ENCODE assay signal across 12 mouse cellular contexts in genomic region chr14:11865872-11866271, GRCm38 (mm10).
"Had no signal": no experiment of that assay in that cellular context is flagged by ENCODE, and none has a peak within 500 bp of the region (broad histone marks: within the 10 kb centered on the region; RNA-seq: fewer than 3 reads in every experiment).

No protein-coding gene starts in this region.

- H3K9me3 ChIP-seq: limb, embryonic 10.5 days; liver, embryonic 13.5 days; midbrain, embryonic 12.5 days; neural tube, embryonic 13.5 days had no signal

- H3K4me3 ChIP-seq: limb, embryonic 10.5 days; liver, embryonic 13.5 days; midbrain, embryonic 12.5 days; neural tube, embryonic 13.5 days had no signal

- H3K27ac ChIP-seq: limb, embryonic 10.5 days; liver, embryonic 13.5 days; midbrain, embryonic 12.5 days; neural tube, embryonic 13.5 days had no signal

- DNase-seq: kidney, postnatal 4 days; liver, embryonic 13.5 days; liver, postnatal 0 days; retina, postnatal 1 day; right cerebral cortex, postnatal 4 days; spleen, adult 18-20 months; thymus, adult 18-20 months; thymus, postnatal 14 days had no signal

- ATAC-seq: liver, postnatal 0 days; midbrain, embryonic 16.5 days had no signal

- H3K4me1 ChIP-seq: liver, embryonic 13.5 days; midbrain, embryonic 12.5 days had no signal

- H3K9ac ChIP-seq: liver, embryonic 13.5 days; liver, postnatal 0 days; midbrain, embryonic 12.5 days; neural tube, embryonic 13.5 days had no signal

- H3K4me2 ChIP-seq: liver, embryonic 13.5 days; midbrain, embryonic 12.5 days; neural tube, embryonic 13.5 days had no signal

- H3K36me3 ChIP-seq: limb, embryonic 10.5 days; liver, embryonic 13.5 days; midbrain, embryonic 12.5 days; neural tube, embryonic 13.5 days had no signal

- H3K27me3 ChIP-seq: liver, embryonic 13.5 days; midbrain, embryonic 12.5 days; neural tube, embryonic 13.5 days had no signal
